Mouse (Mus musculus) heart, postnatal 0 days (tissue): Measurements from ENCODE around the gene Slc6a5. TPM values are rescaled to one million over a fixed set of nuclear protein-coding genes. Genes with fewer than 3 reads are reported as not detected.

Experiments used
- ATAC-seq: fragments of 200-750 bp; cut with Nextera tagmentation; 2 replicates; pipeline ENCODE4 v1.8.0; 2017; ENCODE audit warnings: low read depth, moderate number of reproducible peaks, moderate library complexity; ENCODE audit not compliant: insufficient read depth
- DNase-seq: peaks from one replicate; pipeline ENCODE4 v3.0.0-alpha.2; 2016; ENCODE audit warnings: low spot score
- H3K27ac ChIP-seq: fragments of 300-500 bp; sonication (generic); 2 replicates; pipeline ENCODE4 v1.5.1; 2014; ENCODE audit warnings: low read depth, mild to moderate bottlenecking
- H3K27me3 ChIP-seq: fragments of 300-500 bp; sonication (generic); 2 replicates; pipeline ENCODE4 v1.6.1; 2014; ENCODE audit warnings: low read length, mixed read lengths; ENCODE audit not compliant: control insufficient read depth, insufficient read depth
- H3K36me3 ChIP-seq: fragments of 300-500 bp; sonication (generic); replicated peaks from 2 replicates; pipeline ENCODE4 v1.6.1; 2014; ENCODE audit warnings: low read length, mixed read lengths; ENCODE audit not compliant: control insufficient read depth, insufficient read depth
- H3K4me1 ChIP-seq: fragments of 300-500 bp; sonication (generic); 2 replicates; pipeline ENCODE4 v1.6.1; 2014; ENCODE audit warnings: antibody characterized with exemption; ENCODE audit not compliant: control insufficient read depth, insufficient read depth
- H3K4me2 ChIP-seq: fragments of 300-500 bp; sonication (generic); 2 replicates; pipeline ENCODE4 v1.6.1; 2014; ENCODE audit warnings: low read depth, mild to moderate bottlenecking, low read length, moderate library complexity
- H3K4me3 ChIP-seq: fragments of 300-500 bp; sonication (generic); 2 replicates; pipeline ENCODE4 v1.5.1; 2014; ENCODE audit warnings: low read depth, low read length
- H3K9ac ChIP-seq: fragments of 300-500 bp; sonication (generic); replicated peaks from 2 replicates; pipeline ENCODE4 v1.6.1; 2014; ENCODE audit warnings: low read depth, low read length, mixed read lengths
- H3K9me3 ChIP-seq: fragments of 300-500 bp; sonication (generic); replicated peaks from 2 replicates; pipeline ENCODE4 v1.6.1; 2016; ENCODE audit warnings: low read length; ENCODE audit not compliant: control insufficient read depth
- CTCF ChIP-seq: IDR thresholded peaks from 2 replicates; pipeline ENCODE4 v1.5.1; 2016; ENCODE audit warnings: antibody characterized with exemption, control low read depth, low read depth
- EP300 ChIP-seq: IDR thresholded peaks from 2 replicates; pipeline ENCODE4 v1.6.1; 2016; ENCODE audit warnings: antibody characterized with exemption, low read depth
- WGBS: fragments of 180-500 bp; shearing (Covaris S2); extraction: QIAGEN DNeasy Blood & Tissue Kit; methylation state at CpG from one replicate; pipeline ENCODE4 v1.1.7; 2014; 5-methylcytosine and 5-hydroxymethylcytosine counted together
- polyA plus RNA-seq: library from polyadenylated mRNA; unstranded; fragments of >200 nt; fragmentation: Nextera tagmentation; extraction: Ambion mirVana; gene quantifications from 2 replicates; pipeline ENCODE4 v1.2.1, GENCODE M21; 2015
- total RNA-seq: library from RNA; depleted of rRNA; stranded (reverse); fragments of >200 nt; gene quantifications from 2 replicates; pipeline ENCODE4 v1.2.3, GENCODE M21; 2014; ENCODE audit warnings: low replicate concordance

Gene Slc6a5
- total and polyA plus RNA-seq, 2 experiments from 2014 or later, result not detected

- no peak overlapping the region for H3K4me3 ChIP-seq
- no peak for DNase-seq
Measured at GRCm38 (mm10) chr7:49908990-49909411, 945 bp upstream of the Slc6a5 start.

GRCm38 (mm10) chr7:49910361-49910760, 415 bp downstream of the Slc6a5 start:
- peak; percentile 43 for DNase-seq
- Histone ChIP-seq H3K36me3 (no peaks in the 10 kb centered on the region), H3K4me2 (no peak overlapping the region), H3K27ac (no peak overlapping the region), H3K4me3 (no peak overlapping the region), H3K9me3 (no peaks in the 10 kb centered on the region), H3K27me3 (peaks cover 98% of the 10 kb centered on the region), H3K9ac (no peak overlapping the region), H3K4me1 (no peaks in the 10 kb centered on the region)
- 2% methylated on average over 16 of the region's 16 CpGs for WGBS
- no peak for TF ChIP-seq CTCF
- no peak for TF ChIP-seq EP300
- ATAC-seq, result no peak

More at GRCm38 (mm10) chr7:49908990-49909411, 945 bp upstream of the Slc6a5 start:
- no peak for TF ChIP-seq EP300
- no peak for TF ChIP-seq CTCF
- H3K4me2 ChIP-seq, result no peak overlapping the region
- H3K27me3 ChIP-seq, result peaks cover 96% of the 10 kb centered on the region
- ATAC-seq, result no peak
- 1% methylated on average over 26 of the region's 26 CpGs for WGBS
- no peak overlapping the region for H3K27ac ChIP-seq
- H3K9me3 ChIP-seq, result no peaks in the 10 kb centered on the region
- no peaks in the 10 kb centered on the region for H3K36me3 ChIP-seq
- H3K9ac ChIP-seq, result no peak overlapping the region
- no peaks in the 10 kb centered on the region for H3K4me1 ChIP-seq

- Histone ChIP-seq H3K9me3 (no peaks in the 10 kb centered on the region), H3K27ac (no peak overlapping the region), H3K36me3 (no peaks in the 10 kb centered on the region), H3K4me1 (no peaks in the 10 kb centered on the region), H3K27me3 (peaks cover 100% of the 10 kb centered on the region), H3K4me3 (no peak overlapping the region), H3K4me2 (no peak overlapping the region), H3K9ac (no peak overlapping the region)
- ATAC-seq, result no peak
- DNase-seq, result no peak
- no peak for TF ChIP-seq EP300
- no peak for TF ChIP-seq CTCF
- WGBS, result 4% methylated on average over 23 of the region's 23 CpGs
Measured at GRCm38 (mm10) chr7:49911147-49911946, 1.4 kb downstream of the Slc6a5 start.

- no peak overlapping the region for H3K4me3 ChIP-seq
- no peaks in the 10 kb centered on the region for H3K36me3 ChIP-seq
- H3K9me3 ChIP-seq, result no peaks in the 10 kb centered on the region
- H3K27ac ChIP-seq, result no peak overlapping the region
- TF ChIP-seq CTCF, result no peak
- no peak for TF ChIP-seq EP300
- WGBS, result 3% methylated on average over 21 of the region's 26 CpGs
- peaks cover 99% of the 10 kb centered on the region for H3K27me3 ChIP-seq
- ATAC-seq (no peak), DNase-seq (no peak)
- no peaks in the 10 kb centered on the region for H3K4me1 ChIP-seq
- H3K9ac ChIP-seq, result no peak overlapping the region
- H3K4me2 ChIP-seq, result no peak overlapping the region
Measured at GRCm38 (mm10) chr7:49911947-49912262, 2.0 kb downstream of the Slc6a5 start.

GRCm38 (mm10) chr7:49913164-49913563, 3.2 kb downstream of the Slc6a5 start:
- no peak overlapping the region for H3K27ac ChIP-seq
- no peaks in the 10 kb centered on the region for H3K9me3 ChIP-seq
- H3K4me3 ChIP-seq, result no peak overlapping the region
- no peaks in the 10 kb centered on the region for H3K4me1 ChIP-seq
- DNase-seq, result no peak
- H3K9ac ChIP-seq, result no peak overlapping the region
- no peak for ATAC-seq
- no peaks in the 10 kb centered on the region for H3K36me3 ChIP-seq
- WGBS, result 7% methylated on average over 4 of the region's 4 CpGs
- no peak overlapping the region for H3K4me2 ChIP-seq
- H3K27me3 ChIP-seq, result peaks cover 98% of the 10 kb centered on the region
- TF ChIP-seq EP300 (no peak), CTCF (no peak)
